Mouse (Mus musculus): ENCODE data around the gene Glra1. TPM values are rescaled to one million over a fixed set of nuclear protein-coding genes. Genes with fewer than 3 reads are reported as not detected.
"Not testable (repeated sequence)": the region's sequence is repeated elsewhere in the genome, so short reads cannot be mapped to it uniquely, and the experiment has no call there.

The Glra1 gene
- not detected in 2 replicates for polyA plus RNA-seq (2012; rRNA removed)

- H3K27me3 ChIP-seq (replicated peaks; ENCODE audit: control insufficient read depth, insufficient read depth, low read length): no peaks in the 10 kb centered on the region
- no peak within 1 kb of the TSS for H3K27ac ChIP-seq (ENCODE audit: insufficient read depth, low read depth, low read length)
- DNase-seq: peak; percentile 52
- WGBS: under 1% methylated on average over 36 of the region's 36 CpGs
- no peaks in the 10 kb centered on the region for H3K36me3 ChIP-seq (ENCODE audit: control insufficient read depth, insufficient read depth, low read length)
- no peak within 1 kb of the TSS for H3K4me3 ChIP-seq (ENCODE audit: insufficient read depth, low read depth, low read length)
- no peaks in the 10 kb centered on the region for H3K4me1 ChIP-seq (ENCODE audit: control insufficient read depth, insufficient read depth, low read length)
- TF ChIP-seq POLR2A (IDR thresholded peaks at IDR 0.05; ENCODE audit: low read depth, low read length) (no peak), CTCF (conservative IDR thresholded peaks at IDR 0.05; ENCODE audit: insufficient read depth, insufficient read length, low read depth, low read length) (no peak)
These were observed at the start of gene Glra1 for GRCm38 (mm10) chr11:55607808-55608523. Gene Glra1, minus strand, starts transcription at chr11:55608198.

- 18% methylated on average over 4 of the region's 4 CpGs for WGBS
- TF ChIP-seq CTCF (conservative IDR thresholded peaks at IDR 0.05; ENCODE audit: insufficient read depth, insufficient read length, low read depth, low read length): no peak
- no peak for TF ChIP-seq POLR2A (IDR thresholded peaks at IDR 0.05; ENCODE audit: low read depth, low read length)
- Histone ChIP-seq H3K4me3 (ENCODE audit: insufficient read depth, low read depth, low read length) (no peak overlapping the region), H3K27ac (ENCODE audit: insufficient read depth, low read depth, low read length) (no peak overlapping the region), H3K36me3 (ENCODE audit: control insufficient read depth, insufficient read depth, low read length) (no peaks in the 10 kb centered on the region), H3K4me1 (ENCODE audit: control insufficient read depth, insufficient read depth, low read length) (no peaks in the 10 kb centered on the region), H3K27me3 (replicated peaks; ENCODE audit: control insufficient read depth, insufficient read depth, low read length) (no peaks in the 10 kb centered on the region; the same call in 1 of the 2 replicates)
- DNase-seq: no peak
These were observed 29.0 kb upstream of the Glra1 start for GRCm38 (mm10) chr11:55636961-55637360.

GRCm38 (mm10) chr11:55633901-55634300 lies 25.9 kb upstream of the Glra1 start:
- H3K4me3 ChIP-seq (ENCODE audit: insufficient read depth, low read depth, low read length): no peak overlapping the region
- H3K4me1 ChIP-seq (ENCODE audit: control insufficient read depth, insufficient read depth, low read length): no peaks in the 10 kb centered on the region
- TF ChIP-seq CTCF (conservative IDR thresholded peaks at IDR 0.05; ENCODE audit: insufficient read depth, insufficient read length, low read depth, low read length) (no peak), POLR2A (IDR thresholded peaks at IDR 0.05; ENCODE audit: low read depth, low read length) (no peak)

GRCm38 (mm10) chr11:55614631-55615030 lies 6.6 kb upstream of the Glra1 start:
- not testable (repeated sequence) for H3K27ac ChIP-seq (ENCODE audit: insufficient read depth, low read depth, low read length); H3K27me3 ChIP-seq (replicated peaks; ENCODE audit: control insufficient read depth, insufficient read depth, low read length); H3K36me3 ChIP-seq (ENCODE audit: control insufficient read depth, insufficient read depth, low read length); H3K4me3 ChIP-seq (ENCODE audit: insufficient read depth, low read depth, low read length); DNase-seq; H3K4me1 ChIP-seq (ENCODE audit: control insufficient read depth, insufficient read depth, low read length)
- 64% methylated on average over 8 of the region's 8 CpGs for WGBS

More at GRCm38 (mm10) chr11:55633901-55634300, 25.9 kb upstream of the Glra1 start:
- H3K27ac ChIP-seq (ENCODE audit: insufficient read depth, low read depth, low read length): no peak overlapping the region
- no peaks in the 10 kb centered on the region; the same call in 1 of the 2 replicates for H3K27me3 ChIP-seq (replicated peaks; ENCODE audit: control insufficient read depth, insufficient read depth, low read length)
- no peaks in the 10 kb centered on the region for H3K36me3 ChIP-seq (ENCODE audit: control insufficient read depth, insufficient read depth, low read length)
- DNase-seq: no peak

GRCm38 (mm10) chr11:55608524-55608920 lies 524 bp upstream of the Glra1 start:
- H3K27ac ChIP-seq (ENCODE audit: insufficient read depth, low read depth, low read length): no peak overlapping the region
- TF ChIP-seq CTCF (conservative IDR thresholded peaks at IDR 0.05; ENCODE audit: insufficient read depth, insufficient read length, low read depth, low read length) (no peak), POLR2A (IDR thresholded peaks at IDR 0.05; ENCODE audit: low read depth, low read length) (no peak)
- H3K4me3 ChIP-seq (ENCODE audit: insufficient read depth, low read depth, low read length): no peak overlapping the region
- H3K27me3 ChIP-seq (replicated peaks; ENCODE audit: control insufficient read depth, insufficient read depth, low read length): no peaks in the 10 kb centered on the region
- no peaks in the 10 kb centered on the region for H3K4me1 ChIP-seq (ENCODE audit: control insufficient read depth, insufficient read depth, low read length)
- no peak for DNase-seq
- no peaks in the 10 kb centered on the region for H3K36me3 ChIP-seq (ENCODE audit: control insufficient read depth, insufficient read depth, low read length)
- WGBS: 3% methylated on average over 12 of the region's 12 CpGs

GRCm38 (mm10) chr11:55607066-55607807 lies 761 bp downstream of the Glra1 start:
- Histone ChIP-seq H3K36me3 (ENCODE audit: control insufficient read depth, insufficient read depth, low read length) (no peaks in the 10 kb centered on the region), H3K27me3 (replicated peaks; ENCODE audit: control insufficient read depth, insufficient read depth, low read length) (no peaks in the 10 kb centered on the region), H3K4me1 (ENCODE audit: control insufficient read depth, insufficient read depth, low read length) (no peaks in the 10 kb centered on the region), H3K27ac (ENCODE audit: insufficient read depth, low read depth, low read length) (no peak overlapping the region), H3K4me3 (ENCODE audit: insufficient read depth, low read depth, low read length) (no peak overlapping the region)
- no peak for DNase-seq
- whole genome bisulfite sequencing: 8% methylated on average over 26 of the region's 26 CpGs
- TF ChIP-seq POLR2A (IDR thresholded peaks at IDR 0.05; ENCODE audit: low read depth, low read length) (no peak), CTCF (conservative IDR thresholded peaks at IDR 0.05; ENCODE audit: insufficient read depth, insufficient read length, low read depth, low read length) (no peak)

- Histone ChIP-seq H3K36me3 (ENCODE audit: control insufficient read depth, insufficient read depth, low read length) (no peaks in the 10 kb centered on the region), H3K27me3 (replicated peaks; ENCODE audit: control insufficient read depth, insufficient read depth, low read length) (no peaks in the 10 kb centered on the region), H3K27ac (ENCODE audit: insufficient read depth, low read depth, low read length) (no peak overlapping the region), H3K4me1 (ENCODE audit: control insufficient read depth, insufficient read depth, low read length) (no peaks in the 10 kb centered on the region), H3K4me3 (ENCODE audit: insufficient read depth, low read depth, low read length) (no peak overlapping the region)
- DNase-seq: no peak
- TF ChIP-seq CTCF (conservative IDR thresholded peaks at IDR 0.05; ENCODE audit: insufficient read depth, insufficient read length, low read depth, low read length) (no peak), POLR2A (IDR thresholded peaks at IDR 0.05; ENCODE audit: low read depth, low read length) (no peak)
- WGBS: 5% methylated on average over 11 of the region's 11 CpGs
These were observed 6.4 kb downstream of the Glra1 start for GRCm38 (mm10) chr11:55601447-55602065.

Data from kidney, adult 2 months (tissue).